Mouse (Mus musculus): ENCODE data around the gene Twf2. TPM values are rescaled to one million over a fixed set of nuclear protein-coding genes. Genes with fewer than 3 reads are reported as not detected.

Twf2 gene
- polyA plus RNA-seq, 1 experiment from 2014 or later, result 59.5 TPM

DNA sequence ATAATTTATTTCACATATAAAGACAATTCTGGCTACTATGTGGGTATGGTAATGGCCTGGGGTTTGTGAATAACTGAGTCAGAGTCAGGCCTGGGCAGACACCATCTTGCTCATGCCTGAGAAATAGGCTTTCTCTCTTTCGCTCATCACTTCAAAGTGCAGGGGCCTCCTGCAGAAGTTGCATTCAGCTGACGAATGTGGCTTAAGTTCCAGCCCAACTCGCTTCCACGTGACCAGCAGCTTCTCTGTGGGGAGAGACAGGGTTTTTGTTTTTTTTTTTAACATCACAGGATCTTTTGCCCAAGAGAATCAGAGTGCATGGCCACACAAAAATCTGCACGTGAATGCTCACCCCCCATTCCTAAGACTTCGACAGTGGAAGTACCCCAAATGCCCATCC is 31.0 kb downstream of the Twf2 start:
- Histone ChIP-seq H3K4me1 (replicated peaks; ENCODE audit: control insufficient read depth, insufficient read depth, low read length) (no peaks in the 10 kb centered on the region), H3K4me2 (ENCODE audit: low read length) (no peak overlapping the region), H3K9ac (ENCODE audit: low read length) (no peak overlapping the region), H3K27ac (ENCODE audit: low read depth) (no peak overlapping the region), H3K4me3 (ENCODE audit: low read depth, low read length) (no peak overlapping the region), H3K9me3 (ENCODE audit: control insufficient read depth, low read length) (no peaks in the 10 kb centered on the region), H3K27me3 (replicated peaks; ENCODE audit: control insufficient read depth, insufficient read depth, low read length) (no peaks in the 10 kb centered on the region), H3K36me3 (ENCODE audit: control insufficient read depth, insufficient read depth, low read length) (peaks cover 68% of the 10 kb centered on the region)
- DNase-seq (ENCODE audit: low spot score), result no peak
- no peak for ATAC-seq (replicated peaks; ENCODE audit: low FRiP score, low TSS enrichment, low read depth)
- 78% methylated on average over 6 of the region's 6 CpGs for WGBS

DNA sequence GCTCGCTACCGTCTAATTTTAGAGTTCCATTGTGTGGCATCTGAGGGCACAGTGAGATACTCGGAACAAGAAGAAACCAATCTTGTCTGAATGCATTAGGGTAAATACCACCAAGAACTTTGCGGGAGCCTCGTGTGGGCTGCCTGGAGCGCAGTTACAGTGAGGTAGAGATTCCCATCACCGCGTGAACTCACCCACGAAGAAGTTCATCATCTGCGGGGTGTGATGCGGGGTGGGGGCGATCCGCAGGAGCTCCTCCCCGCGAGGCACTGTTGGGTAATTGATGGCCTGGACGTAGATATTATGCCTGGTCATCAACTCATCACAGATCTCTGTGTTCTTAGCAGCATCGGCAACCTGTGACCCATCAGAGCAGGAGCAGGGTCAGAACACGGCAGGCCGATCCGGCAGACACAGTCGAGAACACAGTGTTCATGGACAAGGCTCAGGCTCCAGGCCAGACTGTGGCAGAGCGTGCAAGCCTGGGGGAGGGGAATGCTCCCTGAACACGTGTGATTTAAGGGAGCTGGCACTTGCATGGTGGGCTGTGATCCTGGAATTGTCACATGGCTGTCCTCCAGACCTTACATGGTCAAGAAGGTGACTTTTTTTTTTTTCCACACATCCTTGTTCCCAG is 32.4 kb downstream of the Twf2 start:
- H3K27ac ChIP-seq (ENCODE audit: low read depth), result no peak overlapping the region
- no peaks in the 10 kb centered on the region for H3K4me1 ChIP-seq (replicated peaks; ENCODE audit: control insufficient read depth, insufficient read depth, low read length)
- no peak overlapping the region for H3K4me3 ChIP-seq (ENCODE audit: low read depth, low read length)
- 89% methylated on average over 23 of the region's 23 CpGs for WGBS
- DNase-seq (ENCODE audit: low spot score), result no peak
- no peak overlapping the region for H3K9ac ChIP-seq (ENCODE audit: low read length)
- no peak for ATAC-seq (replicated peaks; ENCODE audit: low FRiP score, low TSS enrichment, low read depth)
- no peaks in the 10 kb centered on the region for H3K27me3 ChIP-seq (replicated peaks; ENCODE audit: control insufficient read depth, insufficient read depth, low read length)
- H3K9me3 ChIP-seq (ENCODE audit: control insufficient read depth, low read length), result no peaks in the 10 kb centered on the region
- peaks cover 80% of the 10 kb centered on the region for H3K36me3 ChIP-seq (ENCODE audit: control insufficient read depth, insufficient read depth, low read length)
- H3K4me2 ChIP-seq (ENCODE audit: low read length), result no peak overlapping the region

DNA sequence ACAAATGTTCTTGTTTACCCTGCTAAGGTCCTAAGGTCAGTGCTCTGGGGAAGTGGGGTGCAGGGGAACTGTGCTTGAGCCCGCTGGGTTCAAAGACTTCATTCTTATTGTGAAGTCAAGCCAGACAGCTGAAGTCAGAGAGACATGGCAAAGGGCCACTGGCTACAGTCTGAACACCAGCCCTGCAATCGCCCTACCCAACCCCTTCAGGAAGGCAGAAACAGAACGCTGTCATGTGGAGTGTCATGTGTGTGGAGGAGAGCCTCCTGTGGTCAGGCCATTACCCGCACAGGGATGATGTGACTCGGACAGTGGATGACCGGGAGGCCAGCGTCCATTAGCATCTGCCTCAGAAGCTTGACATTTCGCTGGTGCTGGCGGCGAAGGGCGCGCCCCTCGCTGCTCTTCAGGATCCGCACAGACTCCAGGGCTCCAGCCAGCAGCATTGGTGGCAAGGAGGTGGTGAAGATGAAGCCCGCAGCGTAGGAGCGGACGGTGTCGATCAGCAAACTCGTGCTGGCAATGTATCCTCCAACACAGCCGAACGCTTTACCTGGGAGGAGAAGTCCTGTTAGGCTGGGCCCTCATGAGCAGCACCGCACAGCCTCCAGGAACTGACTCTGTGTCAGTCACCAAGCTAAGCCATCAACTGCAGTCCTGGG is 33.4 kb downstream of the Twf2 start:
- no peak overlapping the region for H3K4me3 ChIP-seq (ENCODE audit: low read depth, low read length)
- DNase-seq (ENCODE audit: low spot score) (no peak), ATAC-seq (replicated peaks; ENCODE audit: low FRiP score, low TSS enrichment, low read depth) (no peak)
- H3K36me3 ChIP-seq (ENCODE audit: control insufficient read depth, insufficient read depth, low read length), result peaks cover 90% of the 10 kb centered on the region
- no peaks in the 10 kb centered on the region for H3K9me3 ChIP-seq (ENCODE audit: control insufficient read depth, low read length)
- H3K27me3 ChIP-seq (replicated peaks; ENCODE audit: control insufficient read depth, insufficient read depth, low read length), result no peaks in the 10 kb centered on the region
- WGBS, result 94% methylated on average over 23 of the region's 23 CpGs
- no peak overlapping the region for H3K4me2 ChIP-seq (ENCODE audit: low read length)
- no peaks in the 10 kb centered on the region for H3K4me1 ChIP-seq (replicated peaks; ENCODE audit: control insufficient read depth, insufficient read depth, low read length)
- no peak overlapping the region for H3K27ac ChIP-seq (ENCODE audit: low read depth)
- no peak overlapping the region for H3K9ac ChIP-seq (ENCODE audit: low read length)

DNA sequence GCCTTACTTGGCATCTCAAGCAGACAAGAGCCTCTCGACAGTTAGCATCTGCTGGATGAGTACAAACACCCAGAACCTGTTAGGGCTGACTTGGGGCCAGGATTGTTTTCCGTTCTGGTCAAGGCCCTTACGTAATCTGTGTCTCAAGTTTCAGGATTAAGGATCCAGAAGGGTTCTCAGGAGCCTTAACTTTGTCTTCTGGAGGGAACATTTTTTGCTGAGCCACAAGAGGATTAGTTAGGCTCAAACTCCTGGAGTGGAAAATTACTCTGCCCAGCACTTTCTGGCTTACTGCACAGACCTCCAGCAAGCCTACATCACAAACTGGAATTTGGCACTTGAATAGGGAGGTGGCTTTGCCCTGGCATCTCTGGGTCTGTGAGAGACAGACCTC is 33.9 kb downstream of the Twf2 start:
- ATAC-seq (replicated peaks; ENCODE audit: low FRiP score, low TSS enrichment, low read depth) (no peak), DNase-seq (ENCODE audit: low spot score) (no peak)
- Histone ChIP-seq H3K9me3 (ENCODE audit: control insufficient read depth, low read length) (no peaks in the 10 kb centered on the region), H3K36me3 (ENCODE audit: control insufficient read depth, insufficient read depth, low read length) (peaks cover 95% of the 10 kb centered on the region), H3K4me1 (replicated peaks; ENCODE audit: control insufficient read depth, insufficient read depth, low read length) (no peaks in the 10 kb centered on the region), H3K27ac (ENCODE audit: low read depth) (no peak overlapping the region), H3K27me3 (replicated peaks; ENCODE audit: control insufficient read depth, insufficient read depth, low read length) (no peaks in the 10 kb centered on the region), H3K4me3 (ENCODE audit: low read depth, low read length) (no peak overlapping the region), H3K4me2 (ENCODE audit: low read length) (no peak overlapping the region), H3K9ac (ENCODE audit: low read length) (no peak overlapping the region)
- WGBS, result 76% methylated on average over 3 of the region's 3 CpGs

DNA sequence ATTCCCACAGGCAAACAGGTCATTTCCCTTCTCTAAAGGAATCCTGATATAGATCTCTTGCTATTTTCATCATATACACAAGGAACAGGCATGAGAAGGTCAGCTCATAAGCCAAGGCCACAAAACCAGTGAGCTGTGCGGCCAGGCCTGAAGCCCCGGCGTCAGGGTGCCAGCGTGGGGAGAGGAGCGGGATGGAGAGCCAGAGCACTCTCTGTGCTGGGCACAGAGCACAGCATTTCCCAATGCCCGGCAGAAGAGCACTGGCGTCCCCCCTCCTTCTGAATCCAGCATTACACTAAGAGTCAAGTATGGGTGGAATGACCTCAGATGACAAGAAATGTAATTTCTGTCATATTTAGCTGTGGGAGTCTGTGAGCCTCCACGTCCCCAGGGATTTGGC is 34.5 kb downstream of the Twf2 start:
- Histone ChIP-seq H3K36me3 (ENCODE audit: control insufficient read depth, insufficient read depth, low read length) (peaks cover 99% of the 10 kb centered on the region), H3K27ac (ENCODE audit: low read depth) (no peak overlapping the region), H3K4me3 (ENCODE audit: low read depth, low read length) (no peak overlapping the region), H3K4me1 (replicated peaks; ENCODE audit: control insufficient read depth, insufficient read depth, low read length) (no peaks in the 10 kb centered on the region), H3K9ac (ENCODE audit: low read length) (no peak overlapping the region), H3K9me3 (ENCODE audit: control insufficient read depth, low read length) (no peaks in the 10 kb centered on the region), H3K4me2 (ENCODE audit: low read length) (no peak overlapping the region), H3K27me3 (replicated peaks; ENCODE audit: control insufficient read depth, insufficient read depth, low read length) (no peaks in the 10 kb centered on the region)
- ATAC-seq (replicated peaks; ENCODE audit: low FRiP score, low TSS enrichment, low read depth), result no peak
- WGBS, result 85% methylated on average over 8 of the region's 8 CpGs
- DNase-seq (ENCODE audit: low spot score), result no peak

DNA sequence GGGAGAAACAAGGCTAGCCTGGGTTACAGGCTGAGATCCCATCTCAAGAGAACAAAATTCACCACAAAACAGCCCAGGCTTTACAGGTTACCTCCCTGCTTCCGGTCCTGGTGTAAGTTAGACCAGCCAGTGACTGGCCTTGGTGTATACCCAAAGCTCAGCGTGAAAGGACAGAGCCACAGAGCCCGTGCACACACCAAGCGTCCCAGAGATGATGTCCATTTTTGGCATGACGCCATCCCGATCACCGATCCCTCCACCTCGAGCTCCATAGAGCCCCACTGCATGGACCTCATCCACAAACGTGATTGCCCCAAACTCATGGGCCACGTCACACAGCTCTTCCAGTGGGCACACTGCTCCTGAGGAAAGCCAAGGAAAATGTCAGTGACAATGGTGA is 35.0 kb downstream of the Twf2 start:
- Histone ChIP-seq H3K27me3 (replicated peaks; ENCODE audit: control insufficient read depth, insufficient read depth, low read length) (no peaks in the 10 kb centered on the region), H3K36me3 (ENCODE audit: control insufficient read depth, insufficient read depth, low read length) (peaks cover 99% of the 10 kb centered on the region), H3K4me3 (ENCODE audit: low read depth, low read length) (no peak overlapping the region), H3K9me3 (ENCODE audit: control insufficient read depth, low read length) (no peaks in the 10 kb centered on the region), H3K4me1 (replicated peaks; ENCODE audit: control insufficient read depth, insufficient read depth, low read length) (no peaks in the 10 kb centered on the region), H3K9ac (ENCODE audit: low read length) (no peak overlapping the region), H3K27ac (ENCODE audit: low read depth) (no peak overlapping the region), H3K4me2 (ENCODE audit: low read length) (no peak overlapping the region)
- WGBS, result 93% methylated on average over 10 of the region's 10 CpGs
- ATAC-seq (replicated peaks; ENCODE audit: low FRiP score, low TSS enrichment, low read depth) (no peak), DNase-seq (ENCODE audit: low spot score) (no peak)

DNA sequence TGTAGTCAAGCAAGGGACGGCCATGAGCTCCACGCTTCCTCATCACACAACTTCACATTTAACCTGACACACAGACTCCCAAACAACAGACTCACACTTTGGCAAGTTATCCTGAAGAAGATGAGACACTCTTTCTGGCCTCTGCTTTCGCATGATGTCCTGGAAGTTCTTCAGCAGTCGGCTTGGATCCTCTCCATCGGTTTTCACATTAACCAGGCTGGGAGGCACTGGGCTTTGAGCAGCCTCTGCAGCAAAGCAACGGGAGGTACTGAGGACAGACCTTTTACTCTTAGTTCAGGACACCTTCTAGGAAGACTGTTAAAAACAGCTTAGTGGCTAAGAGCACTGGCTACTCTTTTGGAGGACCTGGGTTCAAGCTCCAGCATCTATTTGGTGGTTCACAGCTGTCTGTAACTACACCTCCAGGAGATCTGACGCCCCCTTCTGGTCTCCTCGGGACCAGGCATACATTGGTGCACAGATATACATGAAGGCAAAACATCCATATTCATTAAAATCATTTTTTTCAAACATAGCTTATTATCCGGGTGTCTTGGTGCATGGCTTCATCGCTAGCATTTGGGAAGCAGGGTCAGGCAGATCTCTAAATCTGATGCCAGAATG is 38.7 kb downstream of the Twf2 start:
- no peak for DNase-seq (ENCODE audit: low spot score)
- peaks cover 12% of the 10 kb centered on the region for H3K4me1 ChIP-seq (replicated peaks; ENCODE audit: control insufficient read depth, insufficient read depth, low read length)
- H3K36me3 ChIP-seq (ENCODE audit: control insufficient read depth, insufficient read depth, low read length), result peaks cover 70% of the 10 kb centered on the region
- H3K27ac ChIP-seq (ENCODE audit: low read depth), result no peak overlapping the region
- H3K9ac ChIP-seq (ENCODE audit: low read length), result no peak overlapping the region
- no peak overlapping the region for H3K4me3 ChIP-seq (ENCODE audit: low read depth, low read length)
- no peaks in the 10 kb centered on the region for H3K9me3 ChIP-seq (ENCODE audit: control insufficient read depth, low read length)
- no peaks in the 10 kb centered on the region for H3K27me3 ChIP-seq (replicated peaks; ENCODE audit: control insufficient read depth, insufficient read depth, low read length)
- 88% methylated on average over 10 of the region's 10 CpGs for WGBS
- no peak overlapping the region for H3K4me2 ChIP-seq (ENCODE audit: low read length)
- no peak for ATAC-seq (replicated peaks; ENCODE audit: low FRiP score, low TSS enrichment, low read depth)

DNA sequence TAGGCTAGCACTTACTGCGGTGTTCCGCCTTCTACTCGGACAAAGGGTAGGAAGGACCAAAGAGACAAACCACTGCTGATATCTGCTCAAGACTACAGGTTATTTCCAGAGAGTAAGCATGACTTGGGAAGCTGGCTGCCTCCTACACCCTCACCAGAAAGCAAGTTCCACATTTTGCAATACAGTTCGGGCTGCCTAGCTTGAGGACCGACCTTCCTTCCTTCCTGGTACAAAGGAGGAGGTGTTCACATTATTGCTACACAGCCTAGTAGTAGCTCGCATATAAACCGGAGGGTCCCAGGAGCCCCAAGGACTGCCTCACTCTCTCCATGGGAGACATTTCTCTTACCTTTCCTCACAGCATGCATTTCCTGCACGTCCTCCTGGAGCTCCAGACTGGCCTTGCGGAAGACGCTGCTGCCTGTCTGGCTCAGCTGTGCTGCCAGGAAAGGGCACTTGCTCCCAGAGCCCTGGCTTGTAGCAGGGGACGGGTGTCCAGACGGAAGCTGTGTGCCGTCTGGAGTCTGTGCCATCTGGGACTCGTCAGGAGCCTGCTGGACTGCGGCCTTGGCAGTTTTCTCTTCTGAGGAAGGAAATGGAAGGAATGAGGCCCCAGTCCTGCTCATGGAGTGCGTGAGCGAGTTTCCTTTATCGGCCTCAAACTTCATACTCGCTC is 40.0 kb downstream of the Twf2 start:
- peak; percentile 63 for DNase-seq (ENCODE audit: low spot score)
- peaks cover 57% of the 10 kb centered on the region for H3K36me3 ChIP-seq (ENCODE audit: control insufficient read depth, insufficient read depth, low read length)
- H3K4me3 ChIP-seq (ENCODE audit: low read depth, low read length), result no peak overlapping the region

More for the DNA sequence above, 40.0 kb downstream of the Twf2 start:
- ATAC-seq (replicated peaks; ENCODE audit: low FRiP score, low TSS enrichment, low read depth), result no peak
- no peaks in the 10 kb centered on the region for H3K27me3 ChIP-seq (replicated peaks; ENCODE audit: control insufficient read depth, insufficient read depth, low read length)
- peaks cover 20% of the 10 kb centered on the region for H3K4me1 ChIP-seq (replicated peaks; ENCODE audit: control insufficient read depth, insufficient read depth, low read length)
- 42% methylated on average over 19 of the region's 19 CpGs for WGBS
- H3K9me3 ChIP-seq (ENCODE audit: control insufficient read depth, low read length), result no peaks in the 10 kb centered on the region
- H3K4me2 ChIP-seq (ENCODE audit: low read length), result peak overlapping the region; percentile 20; the same call in 1 of the 2 replicates
- H3K27ac ChIP-seq (ENCODE audit: low read depth), result peak overlapping the region; percentile 65
- H3K9ac ChIP-seq (ENCODE audit: low read length), result no peak overlapping the region
